Mouse (Mus musculus) limb, embryonic 10.5 days (tissue): ENCODE measurements around the gene Nprl2. TPM values are rescaled to one million over a fixed set of nuclear protein-coding genes. Genes with fewer than 3 reads are reported as not detected.

Experiments used
- DNase-seq: peaks from one replicate; pipeline ENCODE4 v3.0.0-alpha.2; 2017; ENCODE audit warnings: low spot score
- H3K27ac ChIP-seq: fragments of 300-500 bp; sonication (generic); 2 replicates; pipeline ENCODE4 v1.5.1; 2016; ENCODE audit warnings: mild to moderate bottlenecking
- H3K27me3 ChIP-seq: fragments of 300-500 bp; sonication (generic); 2 replicates; pipeline ENCODE4 v1.6.1; 2016; ENCODE audit warnings: low read depth, mild to moderate bottlenecking; ENCODE audit not compliant: poor library complexity, severe bottlenecking
- H3K36me3 ChIP-seq: fragments of 300-500 bp; sonication (generic); 2 replicates; pipeline ENCODE4 v1.6.1; 2016; ENCODE audit warnings: mild to moderate bottlenecking, moderate library complexity
- H3K4me1 ChIP-seq: fragments of 300-500 bp; sonication (generic); 2 replicates; pipeline ENCODE4 v1.6.1; 2016
- H3K4me3 ChIP-seq: fragments of 300-500 bp; sonication (generic); 2 replicates; pipeline ENCODE4 v1.5.1; 2016; ENCODE audit warnings: mild to moderate bottlenecking, moderate library complexity
- H3K9me3 ChIP-seq: fragments of 300-500 bp; sonication (generic); replicated peaks from 2 replicates; pipeline ENCODE4 v1.6.1; 2016; ENCODE audit warnings: mild to moderate bottlenecking
- WGBS: fragments of 180-500 bp; shearing (Covaris S2); methylation state at CpG from one replicate; pipeline ENCODE4 v1.1.7; 2016; 5-methylcytosine and 5-hydroxymethylcytosine counted together
- polyA plus RNA-seq: library from polyadenylated mRNA; unstranded; fragments of >200 nt; fragmentation: Nextera tagmentation; extraction: Ambion mirVana; gene quantifications from 2 replicates; pipeline ENCODE4 v1.2.1, GENCODE M21; 2016

Nprl2 gene
- polyA plus RNA-seq, 1 experiment from 2014 or later = 37.3 TPM

GRCm38 (mm10) chr9:107590773-107591060 lies 48.7 kb downstream of the Nprl2 start:
- Histone ChIP-seq H3K27me3 (no peaks in the 10 kb centered on the region), H3K4me3 (no peak overlapping the region), H3K27ac (no peak overlapping the region), H3K36me3 (peaks cover 62% of the 10 kb centered on the region), H3K9me3 (no peaks in the 10 kb centered on the region), H3K4me1 (peaks cover 39% of the 10 kb centered on the region)
- DNase-seq = no peak
- 98% methylated on average over 6 of the region's 6 CpGs for WGBS

- no peak overlapping the region for H3K27ac ChIP-seq
Measured at GRCm38 (mm10) chr9:107593101-107593976, 51.3 kb downstream of the Nprl2 start.

GRCm38 (mm10) chr9:107594281-107595062 lies 52.4 kb downstream of the Nprl2 start:
- H3K27me3 ChIP-seq = peaks cover 5% of the 10 kb centered on the region; the same call in 1 of the 2 replicates
- H3K27ac ChIP-seq = no peak overlapping the region
- no peak for DNase-seq
- H3K4me3 ChIP-seq = no peak overlapping the region
- 82% methylated on average over 8 of the region's 8 CpGs for WGBS
- H3K36me3 ChIP-seq = peaks cover 59% of the 10 kb centered on the region
- peaks cover 18% of the 10 kb centered on the region for H3K4me1 ChIP-seq
- no peaks in the 10 kb centered on the region for H3K9me3 ChIP-seq

More at GRCm38 (mm10) chr9:107593101-107593976, 51.3 kb downstream of the Nprl2 start:
- WGBS = 77% methylated on average over 11 of the region's 11 CpGs
- H3K27me3 ChIP-seq = no peaks in the 10 kb centered on the region
- DNase-seq = no peak
- H3K36me3 ChIP-seq = peaks cover 65% of the 10 kb centered on the region
- no peak overlapping the region for H3K4me3 ChIP-seq
- H3K4me1 ChIP-seq = peaks cover 27% of the 10 kb centered on the region
- H3K9me3 ChIP-seq = no peaks in the 10 kb centered on the region

Other genes starting within 250 kb of the Nprl2 start
- gene Cish, start 246.2 kb upstream of the Nprl2 start, polyA plus RNA-seq = 4.3 and 5.1 TPM in 2 replicates
- gene Hemk1, start 203.9 kb upstream of the Nprl2 start, polyA plus RNA-seq = 10.3 and 12.2 TPM in 2 replicates
- gene 6430571L13Rik, start 201.6 kb upstream of the Nprl2 start, polyA plus RNA-seq = 0.72 and 0.74 TPM in 2 replicates
- gene Cacna2d2, start 142.6 kb upstream of the Nprl2 start, polyA plus RNA-seq = 0.20 and 0.34 TPM in 2 replicates
- gene Tmem115, start 8.3 kb upstream of the Nprl2 start, polyA plus RNA-seq = 41.3 and 43.5 TPM in 2 replicates
- gene Cyb561d2, start within 50 bp of the Nprl2 start, polyA plus RNA-seq = 13.2 and 15.8 TPM in 2 replicates
- 0.25 and 0.33 TPM in 2 replicates for gene Zmynd10, start 5.1 kb downstream of the Nprl2 start, polyA plus RNA-seq
- gene Rassf1, start 9.3 kb downstream of the Nprl2 start, polyA plus RNA-seq = 55.3 and 57.4 TPM in 2 replicates
- gene Tusc2, start 21.0 kb downstream of the Nprl2 start, polyA plus RNA-seq = 60.4 and 62.5 TPM in 2 replicates
- 160 and 168 TPM in 2 replicates for gene Hyal2, start 25.7 kb downstream of the Nprl2 start, polyA plus RNA-seq
- gene Hyal1, start 34.7 kb downstream of the Nprl2 start, polyA plus RNA-seq = 7.9 and 10.2 TPM in 2 replicates
- 20.1 and 22.5 TPM in 2 replicates for gene Naa80, start 36.7 kb downstream of the Nprl2 start, polyA plus RNA-seq
- 0.56 and 0.82 TPM in 2 replicates for gene Hyal3, start 38.6 kb downstream of the Nprl2 start, polyA plus RNA-seq
- gene Ifrd2, start 45.4 kb downstream of the Nprl2 start, polyA plus RNA-seq = 55.0 and 69.4 TPM in 2 replicates
- 2.2 and 3.6 TPM in 2 replicates for gene Sema3b, start 67.0 kb downstream of the Nprl2 start, polyA plus RNA-seq
- 355 and 403 TPM in 2 replicates for gene Gnai2, start 93.1 kb downstream of the Nprl2 start, polyA plus RNA-seq
- 3.9 and 4.3 TPM in 2 replicates for gene Slc38a3, start 127.3 kb downstream of the Nprl2 start, polyA plus RNA-seq
- gene Gnat1, start 137.5 kb downstream of the Nprl2 start, polyA plus RNA-seq = 2.6 and 3.3 TPM in 2 replicates
- gene Sema3f, start 168.2 kb downstream of the Nprl2 start, polyA plus RNA-seq = 31.7 and 33.6 TPM in 2 replicates
- 164 and 214 TPM in 2 replicates for gene Rbm5, start 228.8 kb downstream of the Nprl2 start, polyA plus RNA-seq